Mouse (Mus musculus): ENCODE results near the gene Lingo2. TPM values are rescaled to one million over a fixed set of nuclear protein-coding genes. Genes with fewer than 3 reads are reported as not detected.

Gene Lingo2
- polyA plus RNA-seq, 1 experiment from 2014 or later: 71.8 TPM

- H3K4me2 ChIP-seq (ENCODE audit: low read length): peak overlapping the region; percentile 64
- H3K4me3 ChIP-seq (ENCODE audit: low read depth, low read length): peak overlapping the region; percentile 32
- no peaks in the 10 kb centered on the region for H3K36me3 ChIP-seq (ENCODE audit: control insufficient read depth, insufficient read depth, low read length)
- H3K27me3 ChIP-seq (ENCODE audit: control insufficient read depth, insufficient read depth, low read depth, low read length): no peaks in the 10 kb centered on the region
- peak overlapping the region; percentile 72 for H3K27ac ChIP-seq (ENCODE audit: low read length)
- WGBS: 38% methylated on average over 8 of the region's 8 CpGs
- 0 out of 2 replicates have a peak overlapping the region, but pooled peaks have one; percentile 56 for H3K9ac ChIP-seq (ENCODE audit: low read depth, low read length)
- ATAC-seq: peak; percentile 63
- H3K9me3 ChIP-seq (replicated peaks; ENCODE audit: control insufficient read depth, low read length, poor library complexity, severe bottlenecking): no peaks in the 10 kb centered on the region
- H3K4me1 ChIP-seq (ENCODE audit: control insufficient read depth, insufficient read depth, low read length): peaks cover 13% of the 10 kb centered on the region
Observed at GRCm38 (mm10) chr4:36289701-36290053, 661.9 kb downstream of the Lingo2 start.

GRCm38 (mm10) chr4:36288813-36289700, 662.5 kb downstream of the Lingo2 start:
- 8% methylated on average over 17 of the region's 17 CpGs for WGBS
- H3K27ac ChIP-seq (ENCODE audit: low read length): peak overlapping the region; percentile 72
- H3K27me3 ChIP-seq (ENCODE audit: control insufficient read depth, insufficient read depth, low read depth, low read length): no peaks in the 10 kb centered on the region
- H3K4me2 ChIP-seq (ENCODE audit: low read length): peak overlapping the region; percentile 64
- H3K4me3 ChIP-seq (ENCODE audit: low read depth, low read length): peak overlapping the region; percentile 32
- peak overlapping the region; percentile 56; the same call in 1 of the 2 replicates for H3K9ac ChIP-seq (ENCODE audit: low read depth, low read length)
- no peaks in the 10 kb centered on the region for H3K36me3 ChIP-seq (ENCODE audit: control insufficient read depth, insufficient read depth, low read length)
- H3K4me1 ChIP-seq (ENCODE audit: control insufficient read depth, insufficient read depth, low read length): peaks cover 13% of the 10 kb centered on the region
- H3K9me3 ChIP-seq (replicated peaks; ENCODE audit: control insufficient read depth, low read length, poor library complexity, severe bottlenecking): no peaks in the 10 kb centered on the region
- peak; percentile 95 for ATAC-seq

- Histone ChIP-seq H3K4me3 (ENCODE audit: low read depth, low read length) (no peak overlapping the region), H3K36me3 (ENCODE audit: control insufficient read depth, insufficient read depth, low read length) (no peaks in the 10 kb centered on the region), H3K27ac (ENCODE audit: low read length) (no peak overlapping the region), H3K4me1 (ENCODE audit: control insufficient read depth, insufficient read depth, low read length) (no peaks in the 10 kb centered on the region), H3K9me3 (replicated peaks; ENCODE audit: control insufficient read depth, low read length, poor library complexity, severe bottlenecking) (no peaks in the 10 kb centered on the region), H3K9ac (ENCODE audit: low read depth, low read length) (no peak overlapping the region), H3K4me2 (ENCODE audit: low read length) (no peak overlapping the region), H3K27me3 (ENCODE audit: control insufficient read depth, insufficient read depth, low read depth, low read length) (no peaks in the 10 kb centered on the region)
- no peak for ATAC-seq
- WGBS: 90% methylated on average over 2 of the region's 2 CpGs
Observed at GRCm38 (mm10) chr4:36262436-36263169, 688.9 kb downstream of the Lingo2 start.

- 25% methylated on average over 7 of the region's 7 CpGs for WGBS
- H3K27me3 ChIP-seq (ENCODE audit: control insufficient read depth, insufficient read depth, low read depth, low read length): no peaks in the 10 kb centered on the region
- peaks cover 4% of the 10 kb centered on the region; the same call in 1 of the 2 replicates for H3K4me1 ChIP-seq (ENCODE audit: control insufficient read depth, insufficient read depth, low read length)
- no peak overlapping the region for H3K4me3 ChIP-seq (ENCODE audit: low read depth, low read length)
- peak overlapping the region; percentile 14; the same call in 1 of the 2 replicates for H3K4me2 ChIP-seq (ENCODE audit: low read length)
- no peaks in the 10 kb centered on the region for H3K36me3 ChIP-seq (ENCODE audit: control insufficient read depth, insufficient read depth, low read length)
- no peak overlapping the region for H3K27ac ChIP-seq (ENCODE audit: low read length)
- no peak overlapping the region for H3K9ac ChIP-seq (ENCODE audit: low read depth, low read length)
- ATAC-seq: no peak
- no peaks in the 10 kb centered on the region for H3K9me3 ChIP-seq (replicated peaks; ENCODE audit: control insufficient read depth, low read length, poor library complexity, severe bottlenecking)
Observed at GRCm38 (mm10) chr4:36186231-36186922, 765.2 kb downstream of the Lingo2 start.

- no peak overlapping the region for H3K4me3 ChIP-seq (ENCODE audit: low read depth, low read length)
- 54% methylated on average over 4 of the region's 4 CpGs for WGBS
- no peaks in the 10 kb centered on the region for H3K36me3 ChIP-seq (ENCODE audit: control insufficient read depth, insufficient read depth, low read length)
- no peaks in the 10 kb centered on the region for H3K9me3 ChIP-seq (replicated peaks; ENCODE audit: control insufficient read depth, low read length, poor library complexity, severe bottlenecking)
- no peak for ATAC-seq
- H3K9ac ChIP-seq (ENCODE audit: low read depth, low read length): no peak overlapping the region
- no peak overlapping the region for H3K4me2 ChIP-seq (ENCODE audit: low read length)
- peaks cover 4% of the 10 kb centered on the region; the same call in 1 of the 2 replicates for H3K4me1 ChIP-seq (ENCODE audit: control insufficient read depth, insufficient read depth, low read length)
- H3K27ac ChIP-seq (ENCODE audit: low read length): no peak overlapping the region
- no peaks in the 10 kb centered on the region for H3K27me3 ChIP-seq (ENCODE audit: control insufficient read depth, insufficient read depth, low read depth, low read length)
Observed at GRCm38 (mm10) chr4:36183643-36184042, 767.9 kb downstream of the Lingo2 start.

GRCm38 (mm10) chr4:36170099-36170498, 781.4 kb downstream of the Lingo2 start:
- no peak for ATAC-seq
- H3K4me2 ChIP-seq (ENCODE audit: low read length): no peak overlapping the region
- 37% methylated on average over 1 of the region's 1 CpGs for WGBS

GRCm38 (mm10) chr4:36131341-36131740, 820.2 kb downstream of the Lingo2 start:
- Histone ChIP-seq H3K36me3 (ENCODE audit: control insufficient read depth, insufficient read depth, low read length) (no peaks in the 10 kb centered on the region), H3K27ac (ENCODE audit: low read length) (no peak overlapping the region), H3K9me3 (replicated peaks; ENCODE audit: control insufficient read depth, low read length, poor library complexity, severe bottlenecking) (no peaks in the 10 kb centered on the region), H3K4me3 (ENCODE audit: low read depth, low read length) (no peak overlapping the region), H3K9ac (ENCODE audit: low read depth, low read length) (no peak overlapping the region), H3K4me1 (ENCODE audit: control insufficient read depth, insufficient read depth, low read length) (no peaks in the 10 kb centered on the region), H3K4me2 (ENCODE audit: low read length) (no peak overlapping the region), H3K27me3 (ENCODE audit: control insufficient read depth, insufficient read depth, low read depth, low read length) (no peaks in the 10 kb centered on the region)
- ATAC-seq: no peak

More at GRCm38 (mm10) chr4:36170099-36170498, 781.4 kb downstream of the Lingo2 start:
- Histone ChIP-seq H3K36me3 (ENCODE audit: control insufficient read depth, insufficient read depth, low read length) (no peaks in the 10 kb centered on the region), H3K27ac (ENCODE audit: low read length) (no peak overlapping the region), H3K9ac (ENCODE audit: low read depth, low read length) (no peak overlapping the region), H3K27me3 (ENCODE audit: control insufficient read depth, insufficient read depth, low read depth, low read length) (no peaks in the 10 kb centered on the region), H3K4me1 (ENCODE audit: control insufficient read depth, insufficient read depth, low read length) (no peaks in the 10 kb centered on the region), H3K4me3 (ENCODE audit: low read depth, low read length) (no peak overlapping the region), H3K9me3 (replicated peaks; ENCODE audit: control insufficient read depth, low read length, poor library complexity, severe bottlenecking) (no peaks in the 10 kb centered on the region)

- 88% methylated on average over 4 of the region's 4 CpGs for WGBS
- Histone ChIP-seq H3K4me2 (ENCODE audit: low read length) (no peak overlapping the region), H3K27ac (ENCODE audit: low read length) (no peak overlapping the region), H3K36me3 (ENCODE audit: control insufficient read depth, insufficient read depth, low read length) (no peaks in the 10 kb centered on the region), H3K4me1 (ENCODE audit: control insufficient read depth, insufficient read depth, low read length) (no peaks in the 10 kb centered on the region), H3K4me3 (ENCODE audit: low read depth, low read length) (no peak overlapping the region), H3K9me3 (replicated peaks; ENCODE audit: control insufficient read depth, low read length, poor library complexity, severe bottlenecking) (no peaks in the 10 kb centered on the region), H3K9ac (ENCODE audit: low read depth, low read length) (no peak overlapping the region), H3K27me3 (ENCODE audit: control insufficient read depth, insufficient read depth, low read depth, low read length) (no peaks in the 10 kb centered on the region)
- no peak for ATAC-seq
Observed at GRCm38 (mm10) chr4:36095482-36095881, 856.1 kb downstream of the Lingo2 start.
